Mouse (Mus musculus): ENCODE data around the gene Sirpa. TPM values are rescaled to one million over a fixed set of nuclear protein-coding genes. Genes with fewer than 3 reads are reported as not detected.

Sirpa gene
- total RNA-seq (2021) (10 to 100 TPM; 28.9 to 29.4 TPM), polyA plus RNA-seq (2012; rRNA removed) (28.3 and 32.1 TPM in 2 replicates)
- long read RNA-seq, transcript Sirpa-203 (8 exons, 3,982 nt) = major isoform, 23 of 44 reads
- long read RNA-seq, partial matches to known transcripts = 1 of 44 reads
- long read RNA-seq, other reads (novel, unspliced or antisense) = 9 of 44 reads

GRCm38 (mm10) chr2:129592459-129593140 lies at the start of gene Sirpa:
Gene Sirpa, plus strand, starts transcription at chr2:129592835.
- Histone ChIP-seq H3K27me3 (ENCODE audit: control insufficient read depth, insufficient read depth, low read length) (no peaks in the 10 kb centered on the region), H3K4me3 (peak within 1 kb of the TSS; percentile 66), H3K27ac (peak within 1 kb of the TSS; percentile 96), H3K79me2 (replicated peaks; ENCODE audit: control insufficient read depth, insufficient read depth, low read length) (no peaks in the 10 kb centered on the region; the same call in 1 of the 2 replicates), H3K4me1 (ENCODE audit: control insufficient read depth, insufficient read depth, low read length) (peaks cover 8% of the 10 kb centered on the region), H3K36me3 (ENCODE audit: control insufficient read depth, insufficient read depth, low read length) (no peaks in the 10 kb centered on the region), H3K9ac (ENCODE audit: low read depth, low read length) (peak within 1 kb of the TSS; percentile 89)
- intact Hi-C loops (cut with DNase I) = loop anchor here (2.0 to 10.0 kb wide), 2 partner anchors 90 to 212 kb away; partner anchors contain the start of gene Stk35
- DNase-seq = peak; percentile 84 to 89
- no peak for TF ChIP-seq CTCF (IDR thresholded peaks at IDR 0.05)
- 0 out of 2 replicates have a peak, but pooled peaks have one; percentile 6 for TF ChIP-seq POLR2A (IDR thresholded peaks at IDR 0.05; ENCODE audit: insufficient read depth, low read depth, low read length)
- under 1% methylated on average over 40 of the region's 43 CpGs for WGBS

GRCm38 (mm10) chr2:129544448-129544847 lies 48.2 kb upstream of the Sirpa start:
- no peak for DNase-seq
- WGBS = 48% methylated on average over 4 of the region's 4 CpGs

GRCm38 (mm10) chr2:129544919-129545318 lies 47.7 kb upstream of the Sirpa start:
- no peaks in the 10 kb centered on the region for H3K27me3 ChIP-seq (ENCODE audit: control insufficient read depth, insufficient read depth, low read length)
- H3K79me2 ChIP-seq (replicated peaks; ENCODE audit: control insufficient read depth, insufficient read depth, low read length) = no peaks in the 10 kb centered on the region
- no peaks in the 10 kb centered on the region for H3K36me3 ChIP-seq (ENCODE audit: control insufficient read depth, insufficient read depth, low read length)
- intact Hi-C loops (cut with DNase I) = no loop called here
- no peak overlapping the region for H3K9ac ChIP-seq (ENCODE audit: low read depth, low read length)
- TF ChIP-seq POLR2A (IDR thresholded peaks at IDR 0.05; ENCODE audit: insufficient read depth, low read depth, low read length) (no peak), EP300 (IDR thresholded peaks at IDR 0.05; ENCODE audit: insufficient read depth, low read depth, low read length) (no peak), CTCF (IDR thresholded peaks at IDR 0.05) (no peak)
- H3K27ac ChIP-seq = no peak overlapping the region
- H3K4me3 ChIP-seq = no peak overlapping the region
- DNase-seq = no peak
- H3K4me1 ChIP-seq (ENCODE audit: control insufficient read depth, insufficient read depth, low read length) = no peaks in the 10 kb centered on the region
- WGBS = 82% methylated on average over 3 of the region's 3 CpGs

More at GRCm38 (mm10) chr2:129544448-129544847, 48.2 kb upstream of the Sirpa start:
- Histone ChIP-seq H3K36me3 (ENCODE audit: control insufficient read depth, insufficient read depth, low read length) (no peaks in the 10 kb centered on the region), H3K79me2 (replicated peaks; ENCODE audit: control insufficient read depth, insufficient read depth, low read length) (no peaks in the 10 kb centered on the region), H3K27me3 (ENCODE audit: control insufficient read depth, insufficient read depth, low read length) (no peaks in the 10 kb centered on the region), H3K4me1 (ENCODE audit: control insufficient read depth, insufficient read depth, low read length) (no peaks in the 10 kb centered on the region), H3K27ac (no peak overlapping the region), H3K4me3 (no peak overlapping the region), H3K9ac (ENCODE audit: low read depth, low read length) (no peak overlapping the region)
- no peak for TF ChIP-seq CTCF (IDR thresholded peaks at IDR 0.05)
- TF ChIP-seq POLR2A (IDR thresholded peaks at IDR 0.05; ENCODE audit: insufficient read depth, low read depth, low read length) = no peak
- TF ChIP-seq EP300 (IDR thresholded peaks at IDR 0.05; ENCODE audit: insufficient read depth, low read depth, low read length) = no peak
- intact Hi-C loops (cut with DNase I) = no loop called here

GRCm38 (mm10) chr2:129545596-129545995 lies 47.0 kb upstream of the Sirpa start:
- H3K4me1 ChIP-seq (ENCODE audit: control insufficient read depth, insufficient read depth, low read length) = no peaks in the 10 kb centered on the region
- H3K36me3 ChIP-seq (ENCODE audit: control insufficient read depth, insufficient read depth, low read length) = no peaks in the 10 kb centered on the region
- no peak for DNase-seq
- no peaks in the 10 kb centered on the region for H3K79me2 ChIP-seq (replicated peaks; ENCODE audit: control insufficient read depth, insufficient read depth, low read length)
- no peak overlapping the region for H3K27ac ChIP-seq
- WGBS = 58% methylated on average over 7 of the region's 7 CpGs
- intact Hi-C loops (cut with DNase I) = no loop called here
- H3K27me3 ChIP-seq (ENCODE audit: control insufficient read depth, insufficient read depth, low read length) = no peaks in the 10 kb centered on the region
- no peak overlapping the region for H3K4me3 ChIP-seq
- H3K9ac ChIP-seq (ENCODE audit: low read depth, low read length) = no peak overlapping the region
- no peak for TF ChIP-seq CTCF (IDR thresholded peaks at IDR 0.05)
- TF ChIP-seq EP300 (IDR thresholded peaks at IDR 0.05; ENCODE audit: insufficient read depth, low read depth, low read length) = no peak
- no peak for TF ChIP-seq POLR2A (IDR thresholded peaks at IDR 0.05; ENCODE audit: insufficient read depth, low read depth, low read length)

- H3K4me3 ChIP-seq = no peak overlapping the region
- no peak for TF ChIP-seq CTCF (IDR thresholded peaks at IDR 0.05)
- TF ChIP-seq POLR2A (IDR thresholded peaks at IDR 0.05; ENCODE audit: insufficient read depth, low read depth, low read length) = no peak
- H3K36me3 ChIP-seq (ENCODE audit: control insufficient read depth, insufficient read depth, low read length) = no peaks in the 10 kb centered on the region
- H3K27ac ChIP-seq = no peak overlapping the region
- no peak overlapping the region for H3K9ac ChIP-seq (ENCODE audit: low read depth, low read length)
- DNase-seq = peak in 1 of 2 experiments; percentile 29
- no peaks in the 10 kb centered on the region for H3K27me3 ChIP-seq (ENCODE audit: control insufficient read depth, insufficient read depth, low read length)
- no peaks in the 10 kb centered on the region for H3K4me1 ChIP-seq (ENCODE audit: control insufficient read depth, insufficient read depth, low read length)
- 69% methylated on average over 3 of the region's 3 CpGs for WGBS
- intact Hi-C loops (cut with DNase I) = no loop called here
- no peaks in the 10 kb centered on the region for H3K79me2 ChIP-seq (replicated peaks; ENCODE audit: control insufficient read depth, insufficient read depth, low read length)
Observed at GRCm38 (mm10) chr2:129546772-129547171, 45.9 kb upstream of the Sirpa start.

GRCm38 (mm10) chr2:129549537-129550135 lies 43.0 kb upstream of the Sirpa start:
- no peaks in the 10 kb centered on the region for H3K27me3 ChIP-seq (ENCODE audit: control insufficient read depth, insufficient read depth, low read length)
- no peaks in the 10 kb centered on the region for H3K79me2 ChIP-seq (replicated peaks; ENCODE audit: control insufficient read depth, insufficient read depth, low read length)
- TF ChIP-seq CTCF (IDR thresholded peaks at IDR 0.05) (no peak), POLR2A (IDR thresholded peaks at IDR 0.05; ENCODE audit: insufficient read depth, low read depth, low read length) (no peak), EP300 (IDR thresholded peaks at IDR 0.05; ENCODE audit: insufficient read depth, low read depth, low read length) (no peak)
- no peak overlapping the region for H3K4me3 ChIP-seq
- peak in 1 of 2 experiments; percentile 32 for DNase-seq
- H3K4me1 ChIP-seq (ENCODE audit: control insufficient read depth, insufficient read depth, low read length) = no peaks in the 10 kb centered on the region
- intact Hi-C loops (cut with DNase I) = no loop called here
- H3K36me3 ChIP-seq (ENCODE audit: control insufficient read depth, insufficient read depth, low read length) = no peaks in the 10 kb centered on the region
- H3K27ac ChIP-seq = no peak overlapping the region
- H3K9ac ChIP-seq (ENCODE audit: low read depth, low read length) = no peak overlapping the region
- WGBS = 55% methylated on average over 9 of the region's 9 CpGs

Measured in heart, adult 2 months (tissue).